Mouse (Mus musculus): Measurements from ENCODE around the gene Prss53. TPM values are rescaled to one million over a fixed set of nuclear protein-coding genes. Genes with fewer than 3 reads are reported as not detected.

Gene Prss53
- total RNA-seq, 2 experiments from 2014 or later: 1.9 TPM

Other genes starting within 250 kb of the Prss53 start
- 10 to 100 TPM; 26.2 to 37.9 TPM for gene Bcl7c, start 182.0 kb downstream of the Prss53 start, total RNA-seq (2021)
- 10 to 100 TPM; 17.3 to 17.5 TPM for gene Ctf1, start 178.2 kb downstream of the Prss53 start, total RNA-seq (2021)
- gene Ctf2, start 158.8 kb downstream of the Prss53 start, total RNA-seq (2021): not detected
- 1 to 10 TPM; 1.4 to 1.7 TPM for gene Fbxl19, start 146.4 kb downstream of the Prss53 start, total RNA-seq (2021)
- gene Orai3, start 121.2 kb downstream of the Prss53 start, total RNA-seq (2021): 10 to 100 TPM; 11.4 TPM
- 10 to 100 TPM; 16.2 to 17.6 TPM for gene Setd1a, start 114.3 kb downstream of the Prss53 start, total RNA-seq (2021)
- 1 to 10 TPM in 1 of 2 experiments, under 1 TPM in 1; 0.78 to 2.0 TPM for gene Gm49388, start 105.4 kb downstream of the Prss53 start, total RNA-seq (2021)
- gene Hsd3b7, start 90.4 kb downstream of the Prss53 start, total RNA-seq (2021): 1 to 10 TPM; 4.2 TPM
- 10 to 100 TPM; 46.4 to 56.7 TPM for gene Stx4a, start 66.7 kb downstream of the Prss53 start, total RNA-seq (2021)
- 1 to 10 TPM in 1 of 2 experiments, under 1 TPM in 1; 0.74 to 1.2 TPM for gene Stx1b, start 66.4 kb downstream of the Prss53 start, total RNA-seq (2021)
- 10 to 100 TPM; 12.4 to 12.6 TPM for gene Zfp646, start 14.7 kb downstream of the Prss53 start, total RNA-seq (2021)
- 1 to 10 TPM; 3.2 to 4.1 TPM for gene Zfp668, start 14.1 kb downstream of the Prss53 start, total RNA-seq (2021)
- gene Gm21974, start 4.5 kb upstream of the Prss53 start, total RNA-seq (2021): not detected
- 1 to 10 TPM; 7.5 to 9.9 TPM for gene Vkorc1, start 4.6 kb upstream of the Prss53 start, total RNA-seq (2021)
- 100 to 1,000 TPM; 169 to 173 TPM for gene Bckdk, start 13.1 kb upstream of the Prss53 start, total RNA-seq (2021)
- 10 to 100 TPM; 23.1 to 24.7 TPM for gene Kat8, start 21.5 kb upstream of the Prss53 start, total RNA-seq (2021)
- gene Prss8, start 39.1 kb upstream of the Prss53 start, total RNA-seq (2021): not detected
- 1 to 10 TPM; 6.1 to 7.1 TPM for gene Prss36, start 55.8 kb upstream of the Prss53 start, total RNA-seq (2021)
- 10 to 100 TPM; 83.3 to 92.1 TPM for gene Fus, start 76.5 kb upstream of the Prss53 start, total RNA-seq (2021)
- under 1 TPM; 0.16 to 0.55 TPM for gene Pycard, start 102.9 kb upstream of the Prss53 start, total RNA-seq (2021)
- gene Trim72, start 113.0 kb upstream of the Prss53 start, total RNA-seq (2021): 100 to 1,000 TPM; 195 to 222 TPM
- gene Itgam, start 171.7 kb upstream of the Prss53 start, total RNA-seq (2021): 1 to 10 TPM; 1.2 to 1.8 TPM
- gene Gm49368, start 171.7 kb upstream of the Prss53 start, total RNA-seq (2021): not detected
- gene Itgax, start 238.6 kb upstream of the Prss53 start, total RNA-seq (2021): under 1 TPM; 0.09 to 0.52 TPM

All from gastrocnemius, adult 18-20 months (tissue).